ENCODE assay signal across 9 mouse cellular contexts in genomic region chr5:53154501-53154900, GRCm38 (mm10). TPM values are rescaled to one million over a fixed set of nuclear protein-coding genes. Genes with fewer than 3 reads are reported as not detected.
A peak's percentile ranks its signal among the peaks of the same experiment; 100 is the strongest.
DNase-seq lines count a peak whose midpoint lies in the region; ATAC-seq lines count a peak whose summit lies in the region.
"Had no signal": no experiment of that assay in that cellular context is flagged by ENCODE, and none has a peak within 500 bp of the region (broad histone marks: within the 10 kb centered on the region; RNA-seq: fewer than 3 reads in every experiment).

No protein-coding gene starts in this region.

- H3K9me3 ChIP-seq in forebrain, embryonic 14.5 days (replicated peaks; ENCODE audit: control insufficient read depth, low read length) = no peaks in the 10 kb centered on the region
- no peaks in the 10 kb centered on the region for H3K9me3 ChIP-seq in forebrain, embryonic 11.5 days (ENCODE audit: control insufficient read depth, low read length)
- H3K9me3 ChIP-seq in intestine, embryonic 16.5 days (ENCODE audit: control insufficient read depth, low read length) = no peaks in the 10 kb centered on the region
- H3K9me3 ChIP-seq in midbrain, embryonic 14.5 days (ENCODE audit: control insufficient read depth, low read length) = no peaks in the 10 kb centered on the region
- H3K9me3 ChIP-seq: embryonic facial prominence, embryonic 13.5 days had no signal

- peaks cover 24% of the 10 kb centered on the region; the same call in 1 of the 2 replicates for H3K4me1 ChIP-seq in forebrain, embryonic 14.5 days (ENCODE audit: control insufficient read depth, insufficient read depth, low read length)
- H3K4me1 ChIP-seq in forebrain, embryonic 11.5 days (replicated peaks; ENCODE audit: control insufficient read depth, insufficient read depth, low read length) = no peaks in the 10 kb centered on the region
- H3K4me1 ChIP-seq in intestine, embryonic 16.5 days (ENCODE audit: control insufficient read depth, insufficient read depth, low read length) = no peaks in the 10 kb centered on the region
- no peaks in the 10 kb centered on the region for H3K4me1 ChIP-seq in midbrain, embryonic 14.5 days (ENCODE audit: control insufficient read depth, insufficient read depth, low read length)

- no peak overlapping the region; the same call in 1 of the 2 replicates for H3K27ac ChIP-seq in forebrain, embryonic 14.5 days (ENCODE audit: low read depth, low read length)
- no peak overlapping the region for H3K27ac ChIP-seq in forebrain, embryonic 11.5 days (ENCODE audit: low read depth, low read length)
- no peak overlapping the region for H3K27ac ChIP-seq in intestine, embryonic 16.5 days (ENCODE audit: low read length)
- no peak overlapping the region for H3K27ac ChIP-seq in midbrain, embryonic 14.5 days (replicated peaks; ENCODE audit: low read depth, low read length)
- H3K27ac ChIP-seq: embryonic facial prominence, embryonic 13.5 days had no signal

- 63% methylated on average over 2 of the region's 2 CpGs for WGBS in forebrain, embryonic 14.5 days
- 90% methylated on average over 2 of the region's 2 CpGs for WGBS in forebrain, embryonic 11.5 days
- WGBS in intestine, embryonic 16.5 days = 78% methylated on average over 2 of the region's 2 CpGs
- WGBS in midbrain, embryonic 14.5 days = 83% methylated on average over 2 of the region's 2 CpGs

- no peak overlapping the region for H3K4me2 ChIP-seq in forebrain, embryonic 14.5 days (ENCODE audit: low read length)
- H3K4me2 ChIP-seq in forebrain, embryonic 11.5 days (ENCODE audit: low read depth, low read length, severe bottlenecking) = no peak overlapping the region
- no peak overlapping the region for H3K4me2 ChIP-seq in intestine, embryonic 16.5 days (ENCODE audit: low read depth, low read length)
- no peak overlapping the region for H3K4me2 ChIP-seq in midbrain, embryonic 14.5 days (ENCODE audit: low read length)
- H3K4me2 ChIP-seq: embryonic facial prominence, embryonic 13.5 days had no signal

- H3K9ac ChIP-seq in forebrain, embryonic 14.5 days (ENCODE audit: low read length) = no peak overlapping the region
- no peak overlapping the region for H3K9ac ChIP-seq in forebrain, embryonic 11.5 days (ENCODE audit: low read length)
- H3K9ac ChIP-seq in intestine, embryonic 16.5 days (ENCODE audit: low read depth, low read length) = no peak overlapping the region
- no peak overlapping the region for H3K9ac ChIP-seq in midbrain, embryonic 14.5 days (replicated peaks; ENCODE audit: low read length)
- H3K9ac ChIP-seq: embryonic facial prominence, embryonic 13.5 days had no signal

- no peak overlapping the region for H3K4me3 ChIP-seq in forebrain, embryonic 14.5 days (ENCODE audit: low read depth, low read length)
- no peak overlapping the region for H3K4me3 ChIP-seq in forebrain, embryonic 11.5 days (ENCODE audit: low read depth, low read length)
- no peak overlapping the region for H3K4me3 ChIP-seq in intestine, embryonic 16.5 days (ENCODE audit: low read length)
- H3K4me3 ChIP-seq in midbrain, embryonic 14.5 days (replicated peaks; ENCODE audit: low read depth, low read length) = no peak overlapping the region
- H3K4me3 ChIP-seq: embryonic facial prominence, embryonic 13.5 days had no signal

- H3K27me3 ChIP-seq in forebrain, embryonic 14.5 days (replicated peaks; ENCODE audit: control insufficient read depth, insufficient read depth, low read length) = no peaks in the 10 kb centered on the region
- no peaks in the 10 kb centered on the region for H3K27me3 ChIP-seq in forebrain, embryonic 11.5 days (ENCODE audit: control insufficient read depth, insufficient read depth, low read length)
- H3K27me3 ChIP-seq in intestine, embryonic 16.5 days (replicated peaks; ENCODE audit: control insufficient read depth, insufficient read depth, low read length) = no peaks in the 10 kb centered on the region
- no peaks in the 10 kb centered on the region for H3K27me3 ChIP-seq in midbrain, embryonic 14.5 days (ENCODE audit: control insufficient read depth, insufficient read depth, low read length)
- H3K27me3 ChIP-seq: embryonic facial prominence, embryonic 13.5 days had no signal

- ATAC-seq in forebrain, embryonic 14.5 days = no peak
- ATAC-seq in forebrain, embryonic 11.5 days (replicated peaks; ENCODE audit: low FRiP score) = no peak
- ATAC-seq in intestine, embryonic 16.5 days = no peak
- ATAC-seq in midbrain, embryonic 14.5 days (ENCODE audit: low FRiP score, low TSS enrichment) = no peak

- H3K36me3 ChIP-seq in forebrain, embryonic 14.5 days (ENCODE audit: control insufficient read depth, insufficient read depth, low read length) = peaks cover 3% of the 10 kb centered on the region; the same call in 1 of the 2 replicates
- no peaks in the 10 kb centered on the region for H3K36me3 ChIP-seq in forebrain, embryonic 11.5 days (ENCODE audit: control insufficient read depth, insufficient read depth, low read length)
- H3K36me3 ChIP-seq in intestine, embryonic 16.5 days (ENCODE audit: control insufficient read depth, insufficient read depth, low read length) = no peaks in the 10 kb centered on the region
- no peaks in the 10 kb centered on the region for H3K36me3 ChIP-seq in midbrain, embryonic 14.5 days (ENCODE audit: control insufficient read depth, insufficient read depth, low read length)
- H3K36me3 ChIP-seq: embryonic facial prominence, embryonic 13.5 days had no signal

- DNase-seq in forebrain, embryonic 14.5 days (ENCODE audit: low spot score) = peak; percentile 81
- DNase-seq in forebrain, embryonic 11.5 days (ENCODE audit: low spot score) = no peak
- DNase-seq in urinary bladder, postnatal 14 days (ENCODE audit: low spot score) = peak; percentile 26
- DNase-seq in urinary bladder, postnatal 4 days (ENCODE audit: low spot score in 2 of 2) = no peak
- DNase-seq in layer of hippocampus, postnatal 10 days (ENCODE audit: low spot score in 2 of 2) = peak; percentile 46 to 65
- no peak for DNase-seq in adrenal gland, postnatal 10 days
- DNase-seq in midbrain, embryonic 14.5 days = no peak

RNA-seq across cellular contexts. Expression of gene Sel1l3, which starts 59.2 kb away (rescaled TPM):
- 11.0 and 11.2 TPM in 2 replicates for polyA plus RNA-seq in forebrain, embryonic 14.5 days (2014; fragmentation: Nextera tagmentation; extraction: Ambion mirVana)
- 9.1 and 10.4 TPM in 2 replicates for polyA plus RNA-seq in forebrain, embryonic 11.5 days (2014; fragmentation: Nextera tagmentation; extraction: Ambion mirVana)
- 10 to 100 TPM; 43.1 to 47.0 TPM for total RNA-seq in layer of hippocampus, postnatal 10 days (2021)
- 10 to 100 TPM in 1 of 2 experiments, 1 to 10 TPM in 1; 5.1 to 11.2 TPM for total RNA-seq in adrenal gland, postnatal 10 days (2021)
- polyA plus RNA-seq in intestine, embryonic 16.5 days (2015; fragmentation: Nextera tagmentation; extraction: Ambion mirVana) = 12.9 and 14.8 TPM in 2 replicates
- polyA plus RNA-seq in midbrain, embryonic 14.5 days (2014; fragmentation: Nextera tagmentation; extraction: Ambion mirVana) = 7.5 and 7.7 TPM in 2 replicates

Comparison
In these comparisons a context has a peak if more than half of its experiments do, and no peak if none do; other contexts are left out.
1. DNase-seq: peak in forebrain, embryonic 14.5 days (single experiment), urinary bladder, postnatal 14 days (single experiment) and layer of hippocampus, postnatal 10 days (2 of 2); none in forebrain, embryonic 11.5 days (single experiment), urinary bladder, postnatal 4 days (0 of 2), adrenal gland, postnatal 10 days (single experiment) and midbrain, embryonic 14.5 days (single experiment).